Mouse (Mus musculus): Measurements from ENCODE around the gene Spice1. TPM values are rescaled to one million over a fixed set of nuclear protein-coding genes. Genes with fewer than 3 reads are reported as not detected.
A peak's percentile ranks its signal among the peaks of the same experiment; 100 is the strongest.

Spice1 gene
- total and polyA plus RNA-seq, 2 experiments from 2014 or later, result 6.0 to 8.4 TPM

DNA sequence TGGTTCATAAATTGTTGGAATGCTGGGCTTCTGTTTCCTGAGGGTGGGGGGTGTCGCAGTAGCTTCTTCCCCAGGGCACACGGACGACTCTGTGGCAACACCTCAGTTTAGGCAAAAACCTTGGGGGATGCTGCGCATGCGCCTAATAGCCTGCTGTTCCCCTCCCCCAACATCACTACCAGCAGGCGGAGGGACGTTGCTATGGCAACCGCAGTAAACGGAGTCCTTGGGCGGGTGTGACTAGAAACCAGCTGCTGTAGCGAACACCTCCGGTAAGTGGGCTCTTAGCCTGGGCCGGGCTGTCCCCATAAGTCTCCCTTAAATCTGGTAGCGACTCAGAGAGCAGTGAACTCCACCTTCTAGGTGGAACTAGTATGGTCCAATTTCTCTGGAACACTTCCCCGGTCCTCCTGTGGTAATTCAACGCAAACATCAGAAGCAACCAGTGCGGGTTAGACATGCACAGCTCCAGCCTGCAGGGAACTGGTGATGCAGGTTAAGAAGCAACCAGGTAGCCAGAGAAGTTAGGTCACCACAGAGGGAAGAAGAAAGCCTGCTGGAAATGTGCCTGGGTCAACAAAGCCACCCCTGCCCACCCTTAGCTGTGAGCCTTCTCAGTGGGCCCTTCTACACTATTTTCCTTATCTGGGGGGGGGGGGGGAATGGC lies 47.8 kb downstream of the Spice1 start, which contains the start of gene Cfap44:
TSS of gene Cfap44 (plus strand) at position 220 of the 667 bp plus-strand sequence.
- Histone ChIP-seq H3K4me3 (ENCODE audit: low read depth, low read length) (peak within 1 kb of the TSS; percentile 21), H3K27ac (ENCODE audit: low read depth) (no peak within 1 kb of the TSS), H3K4me1 (ENCODE audit: control insufficient read depth, insufficient read depth) (no peaks in the 10 kb centered on the region), H3K36me3 (replicated peaks; ENCODE audit: control insufficient read depth, insufficient read depth, low read length) (0 out of 2 replicates have a peak, but pooled peaks cover 3% of the 10 kb centered on the region), H3K4me2 (ENCODE audit: low read depth, low read length) (peak within 1 kb of the TSS; percentile 54), H3K27me3 (ENCODE audit: control insufficient read depth, insufficient read depth, low read length) (no peaks in the 10 kb centered on the region), H3K9me3 (replicated peaks; ENCODE audit: control insufficient read depth, low read length) (no peaks in the 10 kb centered on the region), H3K9ac (replicated peaks; ENCODE audit: low read depth, low read length) (no peak within 1 kb of the TSS)
- TF ChIP-seq CTCF (IDR thresholded peaks at IDR 0.05; ENCODE audit: low read depth) (no peak), EP300 (IDR thresholded peaks at IDR 0.05; ENCODE audit: low read depth) (no peak)
- 3% methylated on average over 17 of the region's 17 CpGs for WGBS
- ATAC-seq (ENCODE audit: insufficient read depth, low read depth) (peak; percentile 72), DNase-seq (ENCODE audit: low spot score) (peak; percentile 80)

- Histone ChIP-seq H3K9me3 (replicated peaks; ENCODE audit: control insufficient read depth, low read length) (no peaks in the 10 kb centered on the region), H3K27me3 (ENCODE audit: control insufficient read depth, insufficient read depth, low read length) (no peaks in the 10 kb centered on the region), H3K36me3 (replicated peaks; ENCODE audit: control insufficient read depth, insufficient read depth, low read length) (no peaks in the 10 kb centered on the region), H3K4me3 (ENCODE audit: low read depth, low read length) (no peak overlapping the region), H3K27ac (ENCODE audit: low read depth) (no peak overlapping the region), H3K4me1 (ENCODE audit: control insufficient read depth, insufficient read depth) (no peaks in the 10 kb centered on the region), H3K4me2 (ENCODE audit: low read depth, low read length) (no peak overlapping the region), H3K9ac (replicated peaks; ENCODE audit: low read depth, low read length) (no peak overlapping the region)
- TF ChIP-seq CTCF (IDR thresholded peaks at IDR 0.05; ENCODE audit: low read depth) (no peak), EP300 (IDR thresholded peaks at IDR 0.05; ENCODE audit: low read depth) (no peak)
- DNase-seq (ENCODE audit: low spot score) (no peak), ATAC-seq (ENCODE audit: insufficient read depth, low read depth) (no peak)
- WGBS, result 91% methylated on average over 5 of the region's 5 CpGs
These were observed 58.0 kb downstream of the Spice1 start for GRCm38 (mm10) chr16:44404933-44405332.

GRCm38 (mm10) chr16:44407211-44407610 lies 60.3 kb downstream of the Spice1 start:
- Histone ChIP-seq H3K9ac (replicated peaks; ENCODE audit: low read depth, low read length) (no peak overlapping the region), H3K36me3 (replicated peaks; ENCODE audit: control insufficient read depth, insufficient read depth, low read length) (no peaks in the 10 kb centered on the region), H3K27me3 (ENCODE audit: control insufficient read depth, insufficient read depth, low read length) (no peaks in the 10 kb centered on the region), H3K4me1 (ENCODE audit: control insufficient read depth, insufficient read depth) (no peaks in the 10 kb centered on the region), H3K27ac (ENCODE audit: low read depth) (no peak overlapping the region), H3K9me3 (replicated peaks; ENCODE audit: control insufficient read depth, low read length) (no peaks in the 10 kb centered on the region), H3K4me2 (ENCODE audit: low read depth, low read length) (no peak overlapping the region), H3K4me3 (ENCODE audit: low read depth, low read length) (no peak overlapping the region)
- TF ChIP-seq EP300 (IDR thresholded peaks at IDR 0.05; ENCODE audit: low read depth) (no peak), CTCF (IDR thresholded peaks at IDR 0.05; ENCODE audit: low read depth) (no peak)
- 60% methylated on average over 5 of the region's 5 CpGs for WGBS
- ATAC-seq (ENCODE audit: insufficient read depth, low read depth) (no peak), DNase-seq (ENCODE audit: low spot score) (no peak)

GRCm38 (mm10) chr16:44408290-44408689 lies 61.4 kb downstream of the Spice1 start:
- H3K36me3 ChIP-seq (replicated peaks; ENCODE audit: control insufficient read depth, insufficient read depth, low read length), result no peaks in the 10 kb centered on the region
- WGBS, result 82% methylated on average over 2 of the region's 2 CpGs
- no peak for ATAC-seq (ENCODE audit: insufficient read depth, low read depth)

GRCm38 (mm10) chr16:44410176-44410575 lies 63.3 kb downstream of the Spice1 start:
- Histone ChIP-seq H3K27ac (ENCODE audit: low read depth) (no peak overlapping the region), H3K4me3 (ENCODE audit: low read depth, low read length) (no peak overlapping the region), H3K4me1 (ENCODE audit: control insufficient read depth, insufficient read depth) (no peaks in the 10 kb centered on the region), H3K4me2 (ENCODE audit: low read depth, low read length) (no peak overlapping the region), H3K36me3 (replicated peaks; ENCODE audit: control insufficient read depth, insufficient read depth, low read length) (no peaks in the 10 kb centered on the region), H3K9ac (replicated peaks; ENCODE audit: low read depth, low read length) (no peak overlapping the region), H3K27me3 (ENCODE audit: control insufficient read depth, insufficient read depth, low read length) (no peaks in the 10 kb centered on the region), H3K9me3 (replicated peaks; ENCODE audit: control insufficient read depth, low read length) (no peaks in the 10 kb centered on the region)
- 41% methylated on average over 6 of the region's 6 CpGs for WGBS
- no peak for ATAC-seq (ENCODE audit: insufficient read depth, low read depth)
- TF ChIP-seq CTCF (IDR thresholded peaks at IDR 0.05; ENCODE audit: low read depth) (no peak), EP300 (IDR thresholded peaks at IDR 0.05; ENCODE audit: low read depth) (no peak)
- DNase-seq (ENCODE audit: low spot score), result no peak

More at GRCm38 (mm10) chr16:44408290-44408689, 61.4 kb downstream of the Spice1 start:
- TF ChIP-seq CTCF (IDR thresholded peaks at IDR 0.05; ENCODE audit: low read depth) (no peak), EP300 (IDR thresholded peaks at IDR 0.05; ENCODE audit: low read depth) (no peak)
- Histone ChIP-seq H3K4me3 (ENCODE audit: low read depth, low read length) (no peak overlapping the region), H3K4me2 (ENCODE audit: low read depth, low read length) (no peak overlapping the region), H3K27ac (ENCODE audit: low read depth) (no peak overlapping the region), H3K4me1 (ENCODE audit: control insufficient read depth, insufficient read depth) (no peaks in the 10 kb centered on the region), H3K9ac (replicated peaks; ENCODE audit: low read depth, low read length) (no peak overlapping the region), H3K27me3 (ENCODE audit: control insufficient read depth, insufficient read depth, low read length) (no peaks in the 10 kb centered on the region), H3K9me3 (replicated peaks; ENCODE audit: control insufficient read depth, low read length) (no peaks in the 10 kb centered on the region)
- no peak for DNase-seq (ENCODE audit: low spot score)

GRCm38 (mm10) chr16:44417596-44417995 lies 70.7 kb downstream of the Spice1 start:
- Histone ChIP-seq H3K9ac (replicated peaks; ENCODE audit: low read depth, low read length) (no peak overlapping the region), H3K36me3 (replicated peaks; ENCODE audit: control insufficient read depth, insufficient read depth, low read length) (no peaks in the 10 kb centered on the region), H3K4me3 (ENCODE audit: low read depth, low read length) (no peak overlapping the region), H3K27me3 (ENCODE audit: control insufficient read depth, insufficient read depth, low read length) (no peaks in the 10 kb centered on the region), H3K4me1 (ENCODE audit: control insufficient read depth, insufficient read depth) (no peaks in the 10 kb centered on the region), H3K9me3 (replicated peaks; ENCODE audit: control insufficient read depth, low read length) (no peaks in the 10 kb centered on the region), H3K27ac (ENCODE audit: low read depth) (no peak overlapping the region), H3K4me2 (ENCODE audit: low read depth, low read length) (0 out of 2 replicates have a peak overlapping the region, but pooled peaks have one; percentile 13)
- TF ChIP-seq EP300 (IDR thresholded peaks at IDR 0.05; ENCODE audit: low read depth) (no peak), CTCF (IDR thresholded peaks at IDR 0.05; ENCODE audit: low read depth) (no peak)
- no peak for DNase-seq (ENCODE audit: low spot score)
- ATAC-seq (ENCODE audit: insufficient read depth, low read depth), result no peak
- 37% methylated on average over 8 of the region's 8 CpGs for WGBS

All from heart, postnatal 0 days (tissue).